Mouse (Mus musculus) adrenal gland, postnatal 36 days (tissue): ENCODE data around the gene Cntnap1. TPM values are rescaled to one million over a fixed set of nuclear protein-coding genes. Genes with fewer than 3 reads are reported as not detected.
"Not testable (repeated sequence)": the region's sequence is repeated elsewhere in the genome, so short reads cannot be mapped to it uniquely, and the experiment has no call there.

ENCODE experiments used
- DNase-seq, 2 experiments: peaks; one replicate each; pipeline ENCODE4 v3.0.0; 2021; ENCODE audit warnings: mixed read lengths in 1 of 2
- total RNA-seq, 2 experiments: library from RNA; stranded (reverse); gene quantifications; 2 replicates each; pipeline ENCODE4 v1.2.3; 2021

Cntnap1 gene
- total RNA-seq, 2 experiments from 2014 or later, result 4.6 to 4.9 TPM

GRCm38 (mm10) chr11:101149178-101150105 is 20.9 kb upstream of the Cntnap1 start:
- DNase-seq, result peak in 1 of 2 experiments; percentile 70

- no peak for DNase-seq
Observed at GRCm38 (mm10) chr11:101151063-101151462, 19.3 kb upstream of the Cntnap1 start.

- no peak for DNase-seq
Observed at GRCm38 (mm10) chr11:101152825-101153224, 17.5 kb upstream of the Cntnap1 start.

- DNase-seq, result no peak
Observed at GRCm38 (mm10) chr11:101154648-101155047, 15.7 kb upstream of the Cntnap1 start.

- DNase-seq, result no peak
Observed at GRCm38 (mm10) chr11:101155151-101155550, 15.2 kb upstream of the Cntnap1 start.

GRCm38 (mm10) chr11:101155728-101156371 is 14.5 kb upstream of the Cntnap1 start, which contains the start of gene Tubg2:
Gene Tubg2 (plus strand): TSS chr11:101155907.
- peak; percentile 74 to 79 for DNase-seq

- DNase-seq, result not testable (repeated sequence)
Observed at GRCm38 (mm10) chr11:101160151-101160550, 10.2 kb upstream of the Cntnap1 start.

GRCm38 (mm10) chr11:101160981-101161505 is 9.3 kb upstream of the Cntnap1 start:
- not testable (repeated sequence) for DNase-seq

- DNase-seq, result no peak
Observed at GRCm38 (mm10) chr11:101161551-101161950, 8.8 kb upstream of the Cntnap1 start.

GRCm38 (mm10) chr11:101162301-101162700 is 8.0 kb upstream of the Cntnap1 start:
- peak; percentile 59 to 61 for DNase-seq

GRCm38 (mm10) chr11:101162772-101163171 is 7.6 kb upstream of the Cntnap1 start:
- DNase-seq, result peak; percentile 59 to 76

- no peak for DNase-seq
Observed at GRCm38 (mm10) chr11:101163476-101164350, 6.6 kb upstream of the Cntnap1 start.

- no peak for DNase-seq
Observed at GRCm38 (mm10) chr11:101164351-101164665, 6.0 kb upstream of the Cntnap1 start.

GRCm38 (mm10) chr11:101164677-101165580 is 5.4 kb upstream of the Cntnap1 start:
- DNase-seq, result no peak

- DNase-seq, result no peak
Observed at GRCm38 (mm10) chr11:101166357-101166756, 4.0 kb upstream of the Cntnap1 start.

- no peak for DNase-seq
Observed at GRCm38 (mm10) chr11:101167211-101167962, 2.9 kb upstream of the Cntnap1 start.

GRCm38 (mm10) chr11:101167963-101168300 is 2.4 kb upstream of the Cntnap1 start:
- DNase-seq, result no peak

GRCm38 (mm10) chr11:101168301-101168980 is 1.9 kb upstream of the Cntnap1 start:
- DNase-seq, result peak; percentile 67 to 79

- no peak for DNase-seq
Observed at GRCm38 (mm10) chr11:101169301-101170107, 819 bp upstream of the Cntnap1 start.
